In genomic region chr13:114791511-114791910, GRCm38 (mm10) we compare ENCODE assay signal across 10 mouse cellular contexts. TPM values are rescaled to one million over a fixed set of nuclear protein-coding genes. Genes with fewer than 3 reads are reported as not detected.
A peak's percentile ranks its signal among the peaks of the same experiment; 100 is the strongest.
DNase-seq lines count a peak whose midpoint lies in the region; ATAC-seq and TF ChIP-seq lines count a peak whose summit lies in the region.
"Had no signal": no experiment of that assay in that cellular context is flagged by ENCODE, and none has a peak within 500 bp of the region (broad histone marks: within the 10 kb centered on the region; RNA-seq: fewer than 3 reads in every experiment).

No protein-coding gene starts in this region.

- H3K27me3 ChIP-seq in forebrain, postnatal 0 days (ENCODE audit: insufficient read depth, low read length) = no peaks in the 10 kb centered on the region
- no peaks in the 10 kb centered on the region; the same call in 1 of the 2 replicates for H3K27me3 ChIP-seq in forebrain, embryonic 13.5 days
- no peaks in the 10 kb centered on the region for H3K27me3 ChIP-seq in E14TG2a.4 (ENCODE audit: insufficient read depth, low read length)

- H3K4me3 ChIP-seq in forebrain, postnatal 0 days (ENCODE audit: low read depth, low read length) = no peak overlapping the region
- no peak overlapping the region for H3K4me3 ChIP-seq in forebrain, embryonic 13.5 days
- H3K4me3 ChIP-seq in layer of hippocampus, adult 2 months = no peak overlapping the region
- no peak overlapping the region for H3K4me3 ChIP-seq in E14TG2a.4 (replicated peaks; ENCODE audit: low read length)
- H3K4me3 ChIP-seq: megakaryocyte, embryonic 14.5 days had no signal

- peak; percentile 62 for TF ChIP-seq CTCF in forebrain, postnatal 0 days (IDR thresholded peaks at IDR 0.05; ENCODE audit: low read depth)
- peak; percentile 82 for TF ChIP-seq CTCF in layer of hippocampus, adult 2 months (conservative IDR thresholded peaks at IDR 0.05)
- peak; percentile 22; the same call in 1 of the 2 replicates for TF ChIP-seq CTCF in E14TG2a.4 (conservative IDR thresholded peaks at IDR 0.05; ENCODE audit: low read length)

- DNase-seq in forebrain, postnatal 0 days = peak; percentile 62
- no peak for DNase-seq in layer of hippocampus, adult 2 months (ENCODE audit: low spot score in 2 of 2)
- DNase-seq in layer of hippocampus, adult 9-11 months = no peak
- peak; percentile 49 for DNase-seq in embryo, embryonic 11 days
- DNase-seq in testis, postnatal 10 days (ENCODE audit: low spot score) = no peak
- DNase-seq in cerebellum, adult 11-12 months = no peak

- H3K4me1 ChIP-seq in forebrain, postnatal 0 days (ENCODE audit: insufficient read depth) = no peaks in the 10 kb centered on the region
- no peaks in the 10 kb centered on the region for H3K4me1 ChIP-seq in forebrain, embryonic 13.5 days
- H3K4me1 ChIP-seq in E14TG2a.4 (replicated peaks; ENCODE audit: low read depth, low read length) = no peaks in the 10 kb centered on the region
- H3K4me1 ChIP-seq: megakaryocyte, embryonic 14.5 days had no signal

- no peaks in the 10 kb centered on the region for H3K9me3 ChIP-seq in forebrain, postnatal 0 days (ENCODE audit: low read length)
- H3K9me3 ChIP-seq in forebrain, embryonic 13.5 days (replicated peaks) = no peaks in the 10 kb centered on the region
- no peaks in the 10 kb centered on the region for H3K9me3 ChIP-seq in E14TG2a.4 (ENCODE audit: low read length)
- H3K9me3 ChIP-seq: G1E; megakaryocyte, embryonic 14.5 days had no signal

- no peak overlapping the region for H3K27ac ChIP-seq in forebrain, postnatal 0 days (ENCODE audit: low read depth, low read length)
- no peak overlapping the region for H3K27ac ChIP-seq in forebrain, embryonic 13.5 days
- H3K27ac ChIP-seq in layer of hippocampus, adult 2 months = no peak overlapping the region

- 91% methylated on average over 1 of the region's 1 CpGs for whole genome bisulfite sequencing in forebrain, postnatal 0 days
- WGBS in forebrain, embryonic 13.5 days = 94% methylated on average over 1 of the region's 1 CpGs

- ATAC-seq in forebrain, postnatal 0 days = no peak
- no peak for ATAC-seq in forebrain, embryonic 13.5 days

- H3K4me2 ChIP-seq in forebrain, postnatal 0 days (ENCODE audit: low read depth) = no peak overlapping the region
- no peak overlapping the region for H3K4me2 ChIP-seq in forebrain, embryonic 13.5 days

- H3K9ac ChIP-seq in forebrain, postnatal 0 days = no peak overlapping the region
- no peak overlapping the region for H3K9ac ChIP-seq in forebrain, embryonic 13.5 days

- no peaks in the 10 kb centered on the region for H3K36me3 ChIP-seq in forebrain, postnatal 0 days (ENCODE audit: insufficient read depth)
- no peaks in the 10 kb centered on the region for H3K36me3 ChIP-seq in forebrain, embryonic 13.5 days (ENCODE audit: poor library complexity, severe bottlenecking)
- no peaks in the 10 kb centered on the region for H3K36me3 ChIP-seq in E14TG2a.4 (ENCODE audit: insufficient read depth, low read length)
- H3K36me3 ChIP-seq: G1E had no signal

RNA-seq across cellular contexts. Expression of gene Mocs2, which starts 26.5 kb away (rescaled TPM):
- 67.3 and 76.8 TPM in 2 replicates for total RNA-seq in forebrain, postnatal 0 days (2014; rRNA removed)
- polyA plus RNA-seq in forebrain, postnatal 0 days (2015; fragmentation: Nextera tagmentation; extraction: Ambion mirVana) = 115 and 125 TPM in 2 replicates
- 99.4 and 100 TPM in 2 replicates for polyA plus RNA-seq in forebrain, embryonic 13.5 days (2015; fragmentation: Nextera tagmentation; extraction: Ambion mirVana)
- total RNA-seq in layer of hippocampus, adult 2 months (2021) = 10 to 100 TPM; 79.8 to 86.7 TPM

Comparison
In these comparisons a context has a peak if more than half of its experiments do, and no peak if none do; other contexts are left out.
1. DNase-seq: peak in forebrain, postnatal 0 days (single experiment) and embryo, embryonic 11 days (single experiment); none in layer of hippocampus, adult 2 months (0 of 2), layer of hippocampus, adult 9-11 months (single experiment), testis, postnatal 10 days (single experiment) and cerebellum, adult 11-12 months (single experiment).
2. CTCF ChIP-seq: peak in every context shown above with its lines; median percentile 82 in layer of hippocampus, adult 2 months; 62 in forebrain, postnatal 0 days; 22 in E14TG2a.4.